Mouse (Mus musculus): Measurements from ENCODE around the gene Ubxn10. TPM values are rescaled to one million over a fixed set of nuclear protein-coding genes. Genes with fewer than 3 reads are reported as not detected.
A peak's percentile ranks its signal among the peaks of the same experiment; 100 is the strongest.

The Ubxn10 gene
- polyA plus RNA-seq, 1 experiment from 2014 or later = 2.3 TPM

DNA sequence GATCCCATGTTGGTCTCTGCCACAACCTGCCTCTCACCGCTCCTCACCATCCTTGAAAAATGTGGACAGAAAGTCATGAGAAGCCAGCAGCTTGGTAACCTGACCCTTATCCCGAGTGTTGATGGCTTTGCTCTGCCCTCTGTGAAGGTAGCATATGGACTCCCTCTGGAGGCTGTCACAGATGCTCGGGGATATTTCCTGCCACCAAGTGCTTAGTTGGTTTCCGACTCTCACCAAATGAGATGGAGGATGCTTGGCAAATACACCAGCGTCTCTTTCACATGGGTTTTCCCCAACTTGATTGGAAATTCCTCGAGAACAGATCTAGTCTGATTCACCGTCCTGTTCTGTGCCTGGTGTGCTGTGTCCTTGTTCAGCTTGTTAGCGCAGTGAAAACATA lies 24.3 kb downstream of the Ubxn10 start:
- 74% methylated on average over 8 of the region's 8 CpGs for WGBS

DNA sequence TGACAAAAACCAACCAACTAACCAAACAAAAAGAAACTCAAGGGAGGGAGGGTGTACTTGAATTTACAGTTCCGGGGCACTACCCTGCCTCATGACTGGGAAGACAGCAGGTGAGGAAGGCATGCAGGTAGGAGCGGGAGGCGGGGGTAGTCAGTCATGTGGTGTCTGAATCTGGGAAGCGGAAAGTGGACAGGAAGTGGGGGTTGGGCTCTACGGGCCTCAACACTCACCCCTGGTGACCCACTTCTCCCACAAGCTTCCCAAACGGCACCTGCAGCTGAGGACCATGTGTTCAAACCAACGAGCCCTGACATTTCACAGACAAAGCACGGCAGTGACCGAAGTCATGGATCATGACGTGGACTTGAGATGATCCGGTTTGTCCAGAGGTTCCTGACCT lies 24.9 kb downstream of the Ubxn10 start:
- no peak overlapping the region for H3K9ac ChIP-seq (ENCODE audit: low read length)
- H3K4me2 ChIP-seq (ENCODE audit: low read depth, severe bottlenecking) = no peak overlapping the region
- no peaks in the 10 kb centered on the region for H3K4me1 ChIP-seq (ENCODE audit: control insufficient read depth, insufficient read depth, low read length)
- ATAC-seq (ENCODE audit: insufficient number of reproducible peaks, low FRiP score, low TSS enrichment, low read depth) (no peak), DNase-seq (ENCODE audit: low spot score) (no peak)
- H3K9me3 ChIP-seq (ENCODE audit: control insufficient read depth, low read length) = no peaks in the 10 kb centered on the region
- 76% methylated on average over 11 of the region's 11 CpGs for WGBS
- H3K4me3 ChIP-seq (ENCODE audit: low read depth, low read length) = no peak overlapping the region
- H3K36me3 ChIP-seq (ENCODE audit: control insufficient read depth, insufficient read depth, low read length) = no peaks in the 10 kb centered on the region
- H3K27ac ChIP-seq (replicated peaks; ENCODE audit: low read depth, low read length) = no peak overlapping the region
- no peaks in the 10 kb centered on the region for H3K27me3 ChIP-seq (ENCODE audit: control insufficient read depth, insufficient read depth, low read length)

More for the DNA sequence above, 24.3 kb downstream of the Ubxn10 start:
- no peaks in the 10 kb centered on the region for H3K4me1 ChIP-seq (ENCODE audit: control insufficient read depth, insufficient read depth, low read length)
- H3K36me3 ChIP-seq (ENCODE audit: control insufficient read depth, insufficient read depth, low read length) = no peaks in the 10 kb centered on the region
- no peak overlapping the region for H3K9ac ChIP-seq (ENCODE audit: low read length)
- ATAC-seq (ENCODE audit: insufficient number of reproducible peaks, low FRiP score, low TSS enrichment, low read depth) (no peak), DNase-seq (ENCODE audit: low spot score) (no peak)
- H3K27ac ChIP-seq (replicated peaks; ENCODE audit: low read depth, low read length) = no peak overlapping the region
- H3K27me3 ChIP-seq (ENCODE audit: control insufficient read depth, insufficient read depth, low read length) = no peaks in the 10 kb centered on the region
- no peak overlapping the region for H3K4me2 ChIP-seq (ENCODE audit: low read depth, severe bottlenecking)
- H3K4me3 ChIP-seq (ENCODE audit: low read depth, low read length) = no peak overlapping the region
- no peaks in the 10 kb centered on the region for H3K9me3 ChIP-seq (ENCODE audit: control insufficient read depth, low read length)

DNA sequence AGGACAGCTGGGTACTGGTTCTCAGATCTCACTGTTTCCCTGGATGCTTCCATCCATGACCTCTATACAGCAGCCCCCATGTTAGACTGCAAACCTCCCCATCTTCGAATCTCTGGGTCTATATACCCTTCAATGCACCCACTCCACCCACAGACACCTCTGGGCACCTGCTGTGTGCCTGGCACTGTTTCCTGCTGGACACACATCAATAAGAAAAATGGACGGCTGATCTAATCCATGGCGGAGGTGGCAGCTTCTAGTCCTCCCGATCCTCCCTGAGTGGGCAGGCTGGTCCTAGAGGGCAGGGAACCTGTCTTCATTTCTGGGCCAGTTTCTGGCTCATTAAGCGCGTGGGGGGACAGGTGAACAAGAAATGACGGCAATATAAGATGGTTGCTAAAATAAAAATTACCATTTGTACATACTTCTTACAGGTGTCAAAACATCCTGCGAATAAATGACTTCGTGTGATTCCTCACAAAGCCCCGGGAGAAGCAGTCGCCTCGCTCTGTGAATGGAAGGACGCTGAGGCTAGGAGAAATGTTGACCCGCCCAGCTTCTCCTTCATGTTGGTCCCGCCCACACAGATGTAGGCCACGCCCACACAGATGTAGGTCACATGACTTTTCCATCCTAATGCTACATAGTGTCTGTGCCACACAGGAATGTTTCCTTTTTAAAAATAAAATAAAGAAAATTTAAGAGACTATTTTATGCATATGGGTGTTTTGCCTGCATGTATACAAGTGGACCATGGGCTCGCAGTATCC lies 25.7 kb downstream of the Ubxn10 start:
- H3K27me3 ChIP-seq (ENCODE audit: control insufficient read depth, insufficient read depth, low read length) = no peaks in the 10 kb centered on the region
- H3K9ac ChIP-seq (ENCODE audit: low read length) = no peak overlapping the region
- H3K9me3 ChIP-seq (ENCODE audit: control insufficient read depth, low read length) = no peaks in the 10 kb centered on the region
- 69% methylated on average over 17 of the region's 17 CpGs for WGBS
- H3K36me3 ChIP-seq (ENCODE audit: control insufficient read depth, insufficient read depth, low read length) = no peaks in the 10 kb centered on the region
- no peak overlapping the region for H3K4me3 ChIP-seq (ENCODE audit: low read depth, low read length)
- DNase-seq (ENCODE audit: low spot score) (no peak), ATAC-seq (ENCODE audit: insufficient number of reproducible peaks, low FRiP score, low TSS enrichment, low read depth) (no peak)
- H3K4me2 ChIP-seq (ENCODE audit: low read depth, severe bottlenecking) = no peak overlapping the region
- H3K27ac ChIP-seq (replicated peaks; ENCODE audit: low read depth, low read length) = no peak overlapping the region
- H3K4me1 ChIP-seq (ENCODE audit: control insufficient read depth, insufficient read depth, low read length) = no peaks in the 10 kb centered on the region

DNA sequence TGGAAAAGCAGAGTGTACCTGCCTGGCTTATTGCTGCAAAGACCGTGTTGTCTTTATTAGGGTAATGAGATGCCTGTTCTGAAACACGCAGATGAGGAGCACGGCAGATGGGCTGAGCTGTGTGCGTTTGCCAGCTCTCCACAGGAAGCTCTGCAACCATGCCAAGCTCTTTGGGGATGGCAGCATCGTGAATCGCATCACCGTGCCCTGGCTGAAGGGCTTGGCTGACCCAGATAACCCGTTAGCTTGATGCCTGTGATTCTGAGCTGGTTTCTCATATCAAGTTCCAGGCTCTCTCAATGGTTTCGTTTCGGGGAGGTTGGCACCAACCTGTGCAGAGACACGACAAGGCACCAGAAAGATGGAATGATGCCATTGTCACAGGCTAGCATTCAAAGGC lies 26.3 kb downstream of the Ubxn10 start:
- Histone ChIP-seq H3K27me3 (ENCODE audit: control insufficient read depth, insufficient read depth, low read length) (no peaks in the 10 kb centered on the region), H3K4me1 (ENCODE audit: control insufficient read depth, insufficient read depth, low read length) (no peaks in the 10 kb centered on the region), H3K9me3 (ENCODE audit: control insufficient read depth, low read length) (no peaks in the 10 kb centered on the region), H3K9ac (ENCODE audit: low read length) (no peak overlapping the region), H3K4me3 (ENCODE audit: low read depth, low read length) (no peak overlapping the region), H3K36me3 (ENCODE audit: control insufficient read depth, insufficient read depth, low read length) (no peaks in the 10 kb centered on the region), H3K4me2 (ENCODE audit: low read depth, severe bottlenecking) (no peak overlapping the region), H3K27ac (replicated peaks; ENCODE audit: low read depth, low read length) (no peak overlapping the region)
- ATAC-seq (ENCODE audit: insufficient number of reproducible peaks, low FRiP score, low TSS enrichment, low read depth) = no peak
- DNase-seq (ENCODE audit: low spot score) = no peak
- 92% methylated on average over 11 of the region's 11 CpGs for WGBS

DNA sequence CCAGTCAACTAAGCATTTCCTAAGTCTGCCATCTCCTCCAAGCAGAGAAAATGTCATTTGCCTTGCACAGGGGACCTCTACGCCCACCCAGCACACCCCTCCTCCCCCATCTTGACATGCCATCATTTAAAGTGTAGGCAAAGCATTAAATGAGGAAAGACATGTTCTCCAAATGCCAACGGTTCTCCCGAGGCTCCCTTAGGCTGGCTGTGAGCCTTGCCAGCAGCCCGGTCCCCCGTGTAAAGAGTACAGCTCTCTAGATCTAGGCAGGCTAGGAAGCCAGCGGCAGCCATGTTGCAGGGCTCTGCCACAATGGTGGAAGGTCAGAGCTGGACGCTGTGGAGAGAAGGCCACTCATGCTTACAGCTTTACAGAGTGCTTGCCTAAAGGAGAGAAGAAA lies 27.0 kb downstream of the Ubxn10 start:
- Histone ChIP-seq H3K4me1 (ENCODE audit: control insufficient read depth, insufficient read depth, low read length) (no peaks in the 10 kb centered on the region), H3K27me3 (ENCODE audit: control insufficient read depth, insufficient read depth, low read length) (no peaks in the 10 kb centered on the region), H3K9ac (ENCODE audit: low read length) (no peak overlapping the region), H3K4me3 (ENCODE audit: low read depth, low read length) (no peak overlapping the region), H3K36me3 (ENCODE audit: control insufficient read depth, insufficient read depth, low read length) (no peaks in the 10 kb centered on the region), H3K4me2 (ENCODE audit: low read depth, severe bottlenecking) (no peak overlapping the region), H3K27ac (replicated peaks; ENCODE audit: low read depth, low read length) (no peak overlapping the region), H3K9me3 (ENCODE audit: control insufficient read depth, low read length) (no peaks in the 10 kb centered on the region)
- ATAC-seq (ENCODE audit: insufficient number of reproducible peaks, low FRiP score, low TSS enrichment, low read depth) (no peak), DNase-seq (ENCODE audit: low spot score) (no peak)
- WGBS = 79% methylated on average over 7 of the region's 7 CpGs

DNA sequence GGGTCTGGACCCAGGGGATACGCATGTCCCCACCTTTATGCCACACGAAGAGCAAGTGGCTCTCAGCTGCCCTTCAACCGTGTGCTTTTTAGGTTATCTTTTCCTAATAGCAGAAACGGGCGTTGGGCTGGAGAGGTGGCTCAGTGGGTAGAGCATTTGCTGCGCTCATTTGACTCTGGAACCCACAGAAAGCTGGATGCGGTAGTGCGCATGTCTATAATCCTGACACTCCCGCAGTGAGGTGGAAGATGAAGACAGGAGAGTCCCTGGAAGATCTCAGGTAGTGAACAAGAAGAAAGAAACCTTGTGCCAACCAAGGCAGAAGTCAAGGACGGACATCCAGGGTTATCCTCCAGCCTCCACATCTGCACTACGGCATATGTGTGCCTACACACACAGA lies 27.7 kb downstream of the Ubxn10 start:
- Histone ChIP-seq H3K4me3 (ENCODE audit: low read depth, low read length) (no peak overlapping the region), H3K9ac (ENCODE audit: low read length) (no peak overlapping the region), H3K9me3 (ENCODE audit: control insufficient read depth, low read length) (no peaks in the 10 kb centered on the region), H3K27ac (replicated peaks; ENCODE audit: low read depth, low read length) (no peak overlapping the region), H3K36me3 (ENCODE audit: control insufficient read depth, insufficient read depth, low read length) (no peaks in the 10 kb centered on the region), H3K27me3 (ENCODE audit: control insufficient read depth, insufficient read depth, low read length) (no peaks in the 10 kb centered on the region), H3K4me1 (ENCODE audit: control insufficient read depth, insufficient read depth, low read length) (no peaks in the 10 kb centered on the region), H3K4me2 (ENCODE audit: low read depth, severe bottlenecking) (no peak overlapping the region)
- WGBS = 84% methylated on average over 11 of the region's 11 CpGs
- DNase-seq (ENCODE audit: low spot score) (no peak), ATAC-seq (ENCODE audit: insufficient number of reproducible peaks, low FRiP score, low TSS enrichment, low read depth) (no peak)

DNA sequence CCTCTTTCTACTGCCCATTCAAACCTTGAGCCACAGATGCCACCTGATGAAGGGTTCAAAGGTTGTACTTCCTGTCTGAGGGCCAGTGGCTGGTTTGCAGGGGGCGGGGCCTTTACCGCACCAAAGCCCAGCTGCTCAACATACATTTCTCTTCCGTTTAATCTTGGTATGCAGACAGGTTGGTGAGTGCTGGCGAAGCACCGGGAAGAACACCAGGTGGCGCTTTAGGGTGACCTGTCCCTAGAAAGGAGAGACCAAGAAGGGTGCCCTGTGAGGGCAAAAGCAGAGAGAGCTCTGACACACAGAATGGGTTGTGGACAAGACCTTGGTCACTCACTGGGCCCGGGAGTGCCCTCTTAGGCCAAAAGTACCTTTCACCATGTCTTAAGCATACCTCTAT lies 28.3 kb downstream of the Ubxn10 start:
- no peak overlapping the region for H3K27ac ChIP-seq (replicated peaks; ENCODE audit: low read depth, low read length)
- no peak for ATAC-seq (ENCODE audit: insufficient number of reproducible peaks, low FRiP score, low TSS enrichment, low read depth)
- no peaks in the 10 kb centered on the region for H3K4me1 ChIP-seq (ENCODE audit: control insufficient read depth, insufficient read depth, low read length)
- H3K36me3 ChIP-seq (ENCODE audit: control insufficient read depth, insufficient read depth, low read length) = no peaks in the 10 kb centered on the region
- no peak overlapping the region for H3K9ac ChIP-seq (ENCODE audit: low read length)
- H3K9me3 ChIP-seq (ENCODE audit: control insufficient read depth, low read length) = no peaks in the 10 kb centered on the region
- no peak overlapping the region for H3K4me2 ChIP-seq (ENCODE audit: low read depth, severe bottlenecking)
- DNase-seq (ENCODE audit: low spot score) = peak; percentile 81
- H3K27me3 ChIP-seq (ENCODE audit: control insufficient read depth, insufficient read depth, low read length) = no peaks in the 10 kb centered on the region
- WGBS = 11% methylated on average over 7 of the region's 7 CpGs
- no peak overlapping the region for H3K4me3 ChIP-seq (ENCODE audit: low read depth, low read length)

DNA sequence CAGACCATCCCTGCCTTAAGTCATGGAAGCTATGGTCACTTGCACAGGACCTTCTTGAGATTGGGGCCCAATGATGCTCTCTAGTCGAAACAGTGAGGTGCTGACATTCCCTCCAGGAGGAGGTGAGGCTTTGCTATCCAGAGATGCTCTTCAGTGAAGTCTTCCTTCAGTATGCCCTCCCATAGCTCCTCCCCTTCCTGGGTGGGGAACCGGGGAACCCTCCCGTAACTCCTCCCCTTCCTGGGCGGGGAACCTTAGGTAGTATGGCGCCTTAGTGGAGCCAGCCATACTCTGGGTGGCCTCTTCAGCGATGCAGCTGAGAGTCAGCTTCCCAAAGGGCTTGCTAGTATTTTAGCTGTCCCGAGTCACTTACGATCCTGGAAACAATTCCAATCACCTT lies 30.3 kb downstream of the Ubxn10 start:
- ATAC-seq (ENCODE audit: insufficient number of reproducible peaks, low FRiP score, low TSS enrichment, low read depth) (no peak), DNase-seq (ENCODE audit: low spot score) (no peak)
- no peaks in the 10 kb centered on the region for H3K4me1 ChIP-seq (ENCODE audit: control insufficient read depth, insufficient read depth, low read length)
- H3K4me3 ChIP-seq (ENCODE audit: low read depth, low read length) = no peak overlapping the region
- no peaks in the 10 kb centered on the region for H3K36me3 ChIP-seq (ENCODE audit: control insufficient read depth, insufficient read depth, low read length)
- no peak overlapping the region for H3K27ac ChIP-seq (replicated peaks; ENCODE audit: low read depth, low read length)
- no peak overlapping the region for H3K9ac ChIP-seq (ENCODE audit: low read length)
- H3K27me3 ChIP-seq (ENCODE audit: control insufficient read depth, insufficient read depth, low read length) = no peaks in the 10 kb centered on the region
- H3K4me2 ChIP-seq (ENCODE audit: low read depth, severe bottlenecking) = no peak overlapping the region
- WGBS = 93% methylated on average over 8 of the region's 8 CpGs
- H3K9me3 ChIP-seq (ENCODE audit: control insufficient read depth, low read length) = no peaks in the 10 kb centered on the region

DNA sequence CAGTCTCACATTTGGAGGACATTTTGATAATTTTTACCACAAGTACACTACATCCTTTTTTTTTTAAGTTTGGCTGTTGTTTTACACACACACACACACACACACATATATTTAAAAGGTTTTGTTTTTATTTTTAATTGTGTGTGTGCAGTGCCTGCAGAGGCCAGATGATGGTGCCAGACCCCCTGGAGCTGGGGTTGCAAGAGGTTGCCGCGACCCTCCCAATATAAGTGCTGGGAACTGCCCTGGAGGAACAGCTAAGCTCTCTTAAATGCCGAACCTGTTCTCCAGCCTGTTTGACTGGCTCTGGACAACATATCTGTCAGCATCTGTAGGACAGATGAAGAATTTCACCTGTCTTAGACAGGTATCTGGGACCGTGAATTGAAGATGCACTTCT lies 32.8 kb downstream of the Ubxn10 start:
- Histone ChIP-seq H3K9me3 (ENCODE audit: control insufficient read depth, low read length) (no peaks in the 10 kb centered on the region), H3K27me3 (ENCODE audit: control insufficient read depth, insufficient read depth, low read length) (no peaks in the 10 kb centered on the region), H3K9ac (ENCODE audit: low read length) (no peak overlapping the region), H3K36me3 (ENCODE audit: control insufficient read depth, insufficient read depth, low read length) (no peaks in the 10 kb centered on the region), H3K27ac (replicated peaks; ENCODE audit: low read depth, low read length) (no peak overlapping the region), H3K4me3 (ENCODE audit: low read depth, low read length) (no peak overlapping the region), H3K4me2 (ENCODE audit: low read depth, severe bottlenecking) (no peak overlapping the region), H3K4me1 (ENCODE audit: control insufficient read depth, insufficient read depth, low read length) (no peaks in the 10 kb centered on the region)
- DNase-seq (ENCODE audit: low spot score) = no peak
- no peak for ATAC-seq (ENCODE audit: insufficient number of reproducible peaks, low FRiP score, low TSS enrichment, low read depth)
- 77% methylated on average over 4 of the region's 4 CpGs for WGBS

All from limb, embryonic 11.5 days (tissue).